Mouse (Mus musculus) ovary, postnatal 36 days (tissue): ENCODE data around the gene Lamc3.

ENCODE experiments used
- DNase-seq: peaks from one replicate; pipeline ENCODE4 v3.0.0; 2022; ENCODE audit warnings: low spot score, mixed read lengths

Lamc3 gene

GRCm38 (mm10) chr2:31887030-31887429 lies at the start of gene Lamc3:
Lamc3 (plus strand) TSS chr2:31887291.
- peak; percentile 66 for DNase-seq

GRCm38 (mm10) chr2:31838868-31839267 lies 48.2 kb upstream of the Lamc3 start:
- DNase-seq = no peak

DNA sequence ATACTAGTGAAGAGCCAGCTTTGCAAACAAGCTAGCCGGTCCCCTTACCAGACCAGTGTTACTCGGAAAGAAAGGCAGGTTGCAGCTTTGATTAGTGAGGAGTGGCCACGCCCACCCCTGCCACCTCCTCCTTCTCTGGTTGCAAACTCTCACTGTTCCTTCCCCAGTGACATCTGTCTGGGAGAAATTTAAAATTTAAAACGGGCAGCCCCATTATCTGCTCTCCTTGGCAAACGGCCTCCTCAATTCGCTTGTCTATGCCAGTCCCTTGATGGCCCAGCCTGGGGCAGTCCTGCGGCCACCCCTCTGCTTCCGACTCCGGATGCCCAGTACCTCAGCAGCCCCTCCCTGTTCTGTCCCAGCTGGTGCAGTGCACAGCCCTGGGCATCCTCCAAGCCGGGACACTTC lies 42.4 kb upstream of the Lamc3 start:
- DNase-seq = no peak

- DNase-seq = no peak
Observed at GRCm38 (mm10) chr2:31845512-31845895, 41.6 kb upstream of the Lamc3 start.

GRCm38 (mm10) chr2:31845896-31846691 lies 41.0 kb upstream of the Lamc3 start, which contains the start of gene Fibcd1:
Fibcd1 (minus strand) TSS chr2:31846005.
- DNase-seq = peak; percentile 19

DNA sequence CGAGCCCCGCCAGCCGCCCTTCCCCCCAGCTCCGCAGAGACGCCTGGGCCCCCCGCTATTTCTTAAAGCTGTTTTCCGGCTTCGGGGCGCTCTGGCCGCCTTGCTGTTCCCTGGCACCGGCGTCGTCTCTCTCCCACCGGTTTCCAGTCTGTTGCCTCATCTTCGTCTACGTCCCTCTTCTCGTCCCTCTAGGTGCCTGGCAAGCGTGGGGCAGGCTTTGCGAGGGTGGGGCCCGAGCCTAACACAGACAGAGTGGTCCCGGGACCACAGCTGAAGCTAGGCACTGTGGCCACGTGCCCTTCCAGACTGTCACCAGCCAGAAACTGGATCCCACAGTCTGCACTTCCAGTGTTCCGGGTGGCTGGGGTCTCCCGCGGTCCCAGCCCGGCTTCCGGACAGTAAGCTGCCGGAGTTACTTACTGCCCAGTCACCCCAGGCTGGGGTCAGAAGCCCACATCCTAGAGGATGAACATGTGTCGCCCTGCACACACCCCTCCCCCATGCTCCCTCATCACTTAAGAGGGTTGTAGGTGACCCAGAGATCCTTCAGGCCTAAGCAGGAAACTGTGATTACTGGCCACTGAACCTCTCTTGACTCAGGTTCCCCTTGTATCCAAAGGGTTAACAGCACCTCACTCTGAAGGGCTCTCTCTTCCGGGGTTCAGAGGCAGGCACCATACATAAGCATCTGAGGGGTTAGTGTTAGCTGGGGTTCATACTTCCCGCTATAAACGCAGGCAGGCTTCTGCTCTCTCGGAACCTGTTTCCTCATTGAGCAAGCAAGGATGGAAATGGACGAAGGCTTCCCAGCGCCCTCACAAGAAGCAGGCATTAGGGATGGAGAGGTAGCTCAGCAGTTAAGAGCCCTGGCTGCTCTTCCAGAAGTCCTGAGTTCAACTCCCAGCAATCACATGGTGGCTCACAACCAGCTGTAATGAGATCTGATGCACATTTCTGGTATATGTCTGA lies 40.1 kb upstream of the Lamc3 start:
- DNase-seq = no peak

- peak; percentile 28 for DNase-seq
Observed at GRCm38 (mm10) chr2:31847908-31848307, 39.2 kb upstream of the Lamc3 start.

GRCm38 (mm10) chr2:31850141-31850540 lies 37.0 kb upstream of the Lamc3 start:
- DNase-seq = no peak

GRCm38 (mm10) chr2:31855991-31856390 lies 31.1 kb upstream of the Lamc3 start:
- no peak for DNase-seq

GRCm38 (mm10) chr2:31857180-31857579 lies 29.9 kb upstream of the Lamc3 start:
- DNase-seq = no peak

GRCm38 (mm10) chr2:31858500-31858899 lies 28.6 kb upstream of the Lamc3 start:
- DNase-seq = no peak

DNA sequence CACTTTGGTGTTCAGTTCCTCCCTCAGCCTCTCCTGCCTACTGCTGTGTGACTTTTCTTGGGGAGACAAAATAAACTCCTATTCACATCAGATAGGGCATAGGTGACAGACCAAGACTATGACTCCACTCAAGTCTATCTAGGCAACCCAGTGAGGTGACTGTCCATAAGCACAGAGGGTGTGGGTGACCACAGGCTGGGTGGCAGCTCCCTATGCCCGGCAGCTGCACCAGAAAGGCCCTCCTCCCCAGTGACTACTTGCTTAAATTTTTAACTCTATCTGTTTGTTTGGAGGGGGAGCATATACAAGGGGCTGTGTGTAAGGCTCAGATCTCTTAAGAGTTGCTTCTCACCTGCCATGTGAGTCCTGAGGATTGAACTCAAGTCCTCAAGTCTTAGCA lies 24.2 kb upstream of the Lamc3 start:
- DNase-seq = no peak

- no peak for DNase-seq
Observed at GRCm38 (mm10) chr2:31863766-31864165, 23.3 kb upstream of the Lamc3 start.

- DNase-seq = no peak
Observed at GRCm38 (mm10) chr2:31864891-31865290, 22.2 kb upstream of the Lamc3 start.

GRCm38 (mm10) chr2:31865322-31865721 lies 21.8 kb upstream of the Lamc3 start:
- no peak for DNase-seq

DNA sequence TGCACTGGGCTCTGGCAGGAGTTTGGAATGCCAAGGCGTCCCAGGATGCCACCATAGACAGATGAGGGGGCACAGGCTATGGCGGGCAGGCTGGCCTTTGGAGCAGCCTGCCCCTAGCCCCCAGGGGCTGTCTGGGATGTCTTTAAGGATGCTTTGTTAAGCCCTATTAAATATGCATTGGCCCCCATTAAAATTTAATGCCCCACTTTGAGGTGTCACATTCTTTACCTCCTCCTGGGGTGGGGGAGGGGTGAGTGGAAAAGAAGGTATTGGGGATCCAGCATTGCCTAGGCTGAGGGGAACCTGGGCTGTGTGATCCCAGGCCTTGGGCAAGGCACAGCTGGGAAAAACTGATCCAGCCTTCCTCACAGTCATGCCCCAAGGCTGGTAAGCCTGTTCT lies 21.3 kb upstream of the Lamc3 start:
- DNase-seq = no peak

DNA sequence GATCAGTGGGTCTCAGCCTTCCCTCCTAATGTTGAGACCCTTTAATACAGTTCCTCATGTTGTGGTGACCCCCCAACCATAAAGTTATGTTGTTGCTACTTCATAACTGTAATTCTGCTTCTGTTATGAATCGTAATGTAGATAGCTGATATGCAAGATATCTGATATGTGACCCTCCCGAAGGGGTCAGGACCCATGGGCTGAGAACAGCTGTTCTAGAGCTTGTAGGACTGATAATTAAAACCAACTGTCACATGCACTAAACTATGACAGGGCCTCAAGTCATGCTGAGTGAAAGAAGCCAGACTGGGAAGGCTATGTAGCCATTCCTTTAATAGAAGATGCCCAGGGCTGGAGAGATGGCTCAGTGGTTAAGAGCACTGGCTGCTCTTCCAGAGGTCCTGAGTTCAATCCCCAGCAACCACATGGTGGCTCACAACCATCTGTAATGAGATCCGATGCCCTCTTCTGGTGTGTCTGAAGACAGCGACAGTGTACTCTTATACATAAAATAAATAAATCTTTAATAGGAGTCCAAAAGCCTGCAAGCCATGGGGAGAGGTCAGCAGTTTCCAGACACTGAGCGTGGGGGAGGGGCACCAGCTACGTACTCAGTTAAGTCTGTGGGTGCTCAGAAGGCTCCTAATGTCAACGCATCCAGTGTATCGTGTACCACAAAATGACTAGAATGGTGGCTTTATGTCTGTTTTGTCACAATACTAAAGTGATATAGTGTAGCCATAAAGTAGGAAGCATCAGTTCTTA lies 19.1 kb upstream of the Lamc3 start:
- no peak for DNase-seq

GRCm38 (mm10) chr2:31868538-31869164 lies 18.4 kb upstream of the Lamc3 start:
- no peak for DNase-seq

- DNase-seq = no peak
Observed at GRCm38 (mm10) chr2:31869692-31870091, 17.4 kb upstream of the Lamc3 start.

- no peak for DNase-seq
Observed at GRCm38 (mm10) chr2:31870683-31871082, 16.4 kb upstream of the Lamc3 start.

GRCm38 (mm10) chr2:31874290-31874855 lies 12.7 kb upstream of the Lamc3 start:
- DNase-seq = no peak
